23 mouse cellular contexts compared by ENCODE assay signal in the genomic region with DNA sequence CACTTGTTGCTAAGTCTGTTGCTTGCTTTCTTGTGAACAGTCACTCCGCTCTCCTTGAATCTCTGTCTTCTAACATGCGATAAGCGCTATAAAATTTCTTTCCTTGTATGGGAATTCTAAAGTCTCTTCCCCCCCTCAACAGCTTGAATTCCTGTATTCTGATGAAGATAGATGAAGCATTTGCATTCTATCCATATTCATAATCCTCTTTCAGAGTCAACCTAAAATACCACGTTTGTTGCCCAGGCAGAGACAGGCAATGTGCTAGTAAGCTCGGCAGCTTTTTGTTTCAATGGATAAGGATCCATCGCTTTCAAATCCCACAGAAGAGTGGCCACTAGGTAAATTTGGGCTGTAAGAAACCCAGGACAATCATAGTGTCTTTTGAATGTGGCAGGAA.
DNase-seq lines count a peak whose midpoint lies in the region; ATAC-seq and TF ChIP-seq lines count a peak whose summit lies in the region.
"Had no signal": no experiment of that assay in that cellular context is flagged by ENCODE, and none has a peak within 500 bp of the region (broad histone marks: within the 10 kb centered on the region; RNA-seq: fewer than 3 reads in every experiment).

No protein-coding gene starts in this region.

- no peaks in the 10 kb centered on the region for H3K36me3 ChIP-seq in forebrain, embryonic 14.5 days (ENCODE audit: control insufficient read depth, insufficient read depth, low read length)
- H3K36me3 ChIP-seq in forebrain, embryonic 10.5 days (replicated peaks) = no peaks in the 10 kb centered on the region
- H3K36me3 ChIP-seq: embryonic facial prominence, embryonic 15.5 days; heart, embryonic 15.5 days; hindbrain, embryonic 15.5 days had no signal

- no peak overlapping the region for H3K9ac ChIP-seq in forebrain, embryonic 14.5 days (ENCODE audit: low read length)
- H3K9ac ChIP-seq: embryonic facial prominence, embryonic 15.5 days; heart, embryonic 15.5 days; hindbrain, embryonic 15.5 days had no signal

- 69% methylated on average over 6 of the region's 6 CpGs for WGBS in forebrain, embryonic 14.5 days
- WGBS in forebrain, embryonic 10.5 days = 85% methylated on average over 6 of the region's 6 CpGs

- H3K9me3 ChIP-seq in forebrain, embryonic 14.5 days (replicated peaks; ENCODE audit: control insufficient read depth, low read length) = no peaks in the 10 kb centered on the region
- H3K9me3 ChIP-seq in forebrain, embryonic 10.5 days = no peaks in the 10 kb centered on the region
- H3K9me3 ChIP-seq: embryonic facial prominence, embryonic 15.5 days; heart, embryonic 15.5 days; hindbrain, embryonic 15.5 days had no signal

- H3K4me3 ChIP-seq in forebrain, embryonic 14.5 days (ENCODE audit: low read depth, low read length) = no peak overlapping the region
- H3K4me3 ChIP-seq in forebrain, embryonic 10.5 days = no peak overlapping the region
- 0 out of 2 replicates have a peak overlapping the region, but pooled peaks have one; percentile 16 for H3K4me3 ChIP-seq in left cerebral cortex, adult 2 months
- H3K4me3 ChIP-seq: embryonic facial prominence, embryonic 15.5 days; erythroblast, embryonic 14.5 days; heart, embryonic 15.5 days; hindbrain, embryonic 15.5 days had no signal

- H3K27me3 ChIP-seq in forebrain, embryonic 14.5 days (replicated peaks; ENCODE audit: control insufficient read depth, insufficient read depth, low read length) = no peaks in the 10 kb centered on the region
- no peaks in the 10 kb centered on the region; the same call in none of the 2 replicates for H3K27me3 ChIP-seq in forebrain, embryonic 10.5 days (ENCODE audit: poor library complexity, severe bottlenecking)
- H3K27me3 ChIP-seq: embryonic facial prominence, embryonic 15.5 days; heart, embryonic 15.5 days had no signal

- H3K4me1 ChIP-seq in forebrain, embryonic 14.5 days (ENCODE audit: control insufficient read depth, insufficient read depth, low read length) = no peaks in the 10 kb centered on the region
- peaks cover 7% of the 10 kb centered on the region; the same call in 1 of the 2 replicates for H3K4me1 ChIP-seq in forebrain, embryonic 10.5 days

- TF ChIP-seq CTCF in left cerebral cortex, adult 2 months (IDR thresholded peaks at IDR 0.05) = no peak

- intact Hi-C loops in left cerebral cortex, adult 2 months (cut with DNase I) = no loop called here
- intact Hi-C loops in left cerebral cortex, postnatal 4 days (cut with DNase I) = loop anchor here (10.0 kb wide), 1 partner anchor 186 kb away; no protein-coding TSS in a partner anchor

- ATAC-seq in forebrain, embryonic 14.5 days = peak; percentile 29; the same call in 1 of the 2 replicates
- ATAC-seq in frontal cortex, adult (ENCODE audit: low TSS enrichment) = peak; percentile 86
- ATAC-seq: CD4-positive, CD25-positive, alpha-beta regulatory T cell, adult 4 months; intestine, embryonic 16.5 days had no signal

- H3K4me2 ChIP-seq in forebrain, embryonic 14.5 days (ENCODE audit: low read length) = no peak overlapping the region
- H3K4me2 ChIP-seq: embryonic facial prominence, embryonic 15.5 days; heart, embryonic 11.5 days; heart, embryonic 15.5 days; hindbrain, embryonic 15.5 days had no signal

- peak; percentile 31 for DNase-seq in forebrain, embryonic 14.5 days (ENCODE audit: low spot score)
- DNase-seq in forebrain, embryonic 10.5 days (ENCODE audit: extremely low spot score, low spot score) = no peak
- no peak for DNase-seq in frontal cortex, postnatal 36 days (ENCODE audit: low spot score in 2 of 2)
- DNase-seq in left cerebral cortex, adult 2 months (ENCODE audit: extremely low spot score in 1 of 2, low spot score in 2 of 2) = no peak
- DNase-seq in left cerebral cortex, postnatal 4 days = no peak
- peak; percentile 53 for DNase-seq in telencephalon, adult 2 months (ENCODE audit: low read depth, low spot score)
- DNase-seq in kidney, postnatal 4 days = no peak
- DNase-seq: adrenal gland, postnatal 14 days; B cell, adult 2 months; cerebellum, adult 2 months; cerebellum, postnatal 10 days; embryo, embryonic 11 days; gastrocnemius, postnatal 10 days; heart, adult 18-20 months; heart, postnatal 14 days had no signal

- no peak overlapping the region for H3K27ac ChIP-seq in forebrain, embryonic 14.5 days (ENCODE audit: low read depth, low read length)
- no peak overlapping the region for H3K27ac ChIP-seq in forebrain, embryonic 10.5 days
- H3K27ac ChIP-seq in left cerebral cortex, adult 2 months = peak overlapping the region; percentile 47
- H3K27ac ChIP-seq: embryonic facial prominence, embryonic 15.5 days; heart, embryonic 15.5 days; hindbrain, embryonic 15.5 days had no signal

Comparison
In these comparisons a context has a peak if more than half of its experiments do, and no peak if none do; other contexts are left out.
1. DNase-seq: peak in forebrain, embryonic 14.5 days (single experiment) and telencephalon, adult 2 months (single experiment); none in forebrain, embryonic 10.5 days (single experiment), frontal cortex, postnatal 36 days (0 of 2), left cerebral cortex, adult 2 months (0 of 2), left cerebral cortex, postnatal 4 days (single experiment) and kidney, postnatal 4 days (0 of 2).